Mouse (Mus musculus) embryonic facial prominence, embryonic 13.5 days (tissue): ENCODE measurements around the gene Mff. TPM values are rescaled to one million over a fixed set of nuclear protein-coding genes. Genes with fewer than 3 reads are reported as not detected.

Source experiments
- ATAC-seq: fragments of 200-750 bp; cut with Nextera tagmentation; 2 replicates; pipeline ENCODE4 v1.8.0; 2017; ENCODE audit warnings: low read depth; ENCODE audit not compliant: insufficient number of reproducible peaks, insufficient read depth, low FRiP score, low TSS enrichment
- H3K27ac ChIP-seq: fragments of 300-500 bp; sonication (generic); 2 replicates; pipeline ENCODE4 v1.5.1; 2015; ENCODE audit warnings: moderate library complexity, mild to moderate bottlenecking, inconsistent platforms
- H3K27me3 ChIP-seq: fragments of 300-500 bp; sonication (generic); 2 replicates; pipeline ENCODE4 v1.6.1; 2015; ENCODE audit warnings: mild to moderate bottlenecking, inconsistent platforms
- H3K36me3 ChIP-seq: fragments of 300-500 bp; sonication (generic); 2 replicates; pipeline ENCODE4 v1.6.1; 2015; ENCODE audit warnings: mild to moderate bottlenecking, inconsistent platforms
- H3K4me1 ChIP-seq: fragments of 300-500 bp; sonication (generic); 2 replicates; pipeline ENCODE4 v1.6.1; 2015; ENCODE audit warnings: inconsistent platforms
- H3K4me2 ChIP-seq: fragments of 300-500 bp; sonication (generic); 2 replicates; pipeline ENCODE4 v1.6.1; 2015; ENCODE audit warnings: moderate library complexity, mild to moderate bottlenecking, inconsistent platforms
- H3K4me3 ChIP-seq: fragments of 300-500 bp; sonication (generic); 2 replicates; pipeline ENCODE4 v1.5.1; 2015; ENCODE audit warnings: mild to moderate bottlenecking, inconsistent platforms
- H3K9ac ChIP-seq: fragments of 300-500 bp; sonication (generic); 2 replicates; pipeline ENCODE4 v1.6.1; 2015; ENCODE audit warnings: mild to moderate bottlenecking, inconsistent platforms
- H3K9me3 ChIP-seq: fragments of 300-500 bp; sonication (generic); 2 replicates; pipeline ENCODE4 v1.6.1; 2016; ENCODE audit warnings: inconsistent platforms
- WGBS: fragments of 180-500 bp; shearing (Covaris S2); methylation state at CpG from one replicate; pipeline ENCODE4 v1.1.7; 2015; ENCODE audit warnings: mixed read lengths; 5-methylcytosine and 5-hydroxymethylcytosine counted together
- polyA plus RNA-seq: library from polyadenylated mRNA; unstranded; fragments of >200 nt; fragmentation: Nextera tagmentation; extraction: Ambion mirVana; gene quantifications from 2 replicates; pipeline ENCODE4 v1.2.1, GENCODE M21; 2015

Gene Mff
- 219 and 227 TPM in 2 replicates for polyA plus RNA-seq

GRCm38 (mm10) chr1:82724339-82725025 lies at the start of gene Mff:
Gene Mff, plus strand, starts transcription at chr1:82724890.
- Histone ChIP-seq H3K9me3 (no peaks in the 10 kb centered on the region), H3K27me3 (peaks cover 21% of the 10 kb centered on the region), H3K4me3 (peak within 1 kb of the TSS; percentile 92), H3K9ac (peak within 1 kb of the TSS; percentile 98), H3K4me2 (peak within 1 kb of the TSS; percentile 90), H3K4me1 (peaks cover 9% of the 10 kb centered on the region), H3K36me3 (peaks cover 20% of the 10 kb centered on the region), H3K27ac (peak within 1 kb of the TSS; percentile 77)
- WGBS = 10% methylated on average over 38 of the region's 38 CpGs
- ATAC-seq = peak; percentile 98

GRCm38 (mm10) chr1:82686328-82686727 lies 38.4 kb upstream of the Mff start:
- ATAC-seq = no peak
- no peak overlapping the region for H3K27ac ChIP-seq
- H3K9ac ChIP-seq = no peak overlapping the region
- no peaks in the 10 kb centered on the region for H3K9me3 ChIP-seq
- H3K4me3 ChIP-seq = no peak overlapping the region
- no peak overlapping the region for H3K4me2 ChIP-seq
- H3K27me3 ChIP-seq = no peaks in the 10 kb centered on the region
- no peaks in the 10 kb centered on the region for H3K36me3 ChIP-seq
- H3K4me1 ChIP-seq = no peaks in the 10 kb centered on the region
- 79% methylated on average over 5 of the region's 5 CpGs for WGBS

DNA sequence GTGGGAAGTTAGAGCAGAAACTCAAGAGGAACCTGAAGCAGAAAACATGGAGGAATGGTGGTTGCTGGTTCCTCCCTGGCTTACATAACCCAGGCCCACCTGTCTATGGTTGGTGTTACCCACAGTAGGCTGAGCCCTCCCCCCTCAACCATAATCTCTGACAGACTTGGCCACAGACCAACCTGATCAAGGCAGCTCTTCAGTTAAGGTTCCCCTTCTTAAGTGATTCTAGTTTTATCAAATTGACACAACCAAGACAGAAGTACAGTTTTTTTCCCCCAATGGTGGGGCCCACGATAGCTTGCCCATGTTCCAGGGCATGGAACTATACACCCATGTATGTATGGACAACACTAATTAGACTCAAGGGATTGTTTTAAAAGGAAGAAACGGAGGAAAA lies 37.8 kb upstream of the Mff start:
- Histone ChIP-seq H3K36me3 (no peaks in the 10 kb centered on the region), H3K4me2 (no peak overlapping the region), H3K4me3 (no peak overlapping the region), H3K9ac (no peak overlapping the region), H3K4me1 (no peaks in the 10 kb centered on the region), H3K9me3 (no peaks in the 10 kb centered on the region), H3K27me3 (no peaks in the 10 kb centered on the region), H3K27ac (no peak overlapping the region)
- 84% methylated on average over 2 of the region's 2 CpGs for WGBS
- no peak for ATAC-seq

DNA sequence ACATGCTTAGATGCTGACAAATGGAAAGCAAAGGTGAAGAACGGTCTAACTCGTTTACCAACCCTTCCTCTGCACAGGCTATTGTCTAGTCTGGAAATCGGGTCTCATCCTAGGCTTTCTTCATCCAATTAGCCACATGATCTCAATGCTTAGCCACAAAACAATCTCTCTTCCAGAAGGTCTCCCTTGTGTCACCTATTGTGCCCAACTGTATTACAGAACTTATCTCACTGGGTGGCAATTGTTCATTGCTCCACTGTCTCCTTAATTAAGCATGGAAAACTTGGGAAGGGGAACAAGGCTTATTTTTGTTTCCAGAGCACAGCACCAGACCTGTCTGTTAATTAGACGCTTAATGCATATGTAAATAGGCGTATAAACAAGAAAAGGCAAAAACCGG lies 36.8 kb upstream of the Mff start:
- Histone ChIP-seq H3K36me3 (no peaks in the 10 kb centered on the region), H3K4me3 (no peak overlapping the region), H3K27me3 (no peaks in the 10 kb centered on the region), H3K9me3 (no peaks in the 10 kb centered on the region), H3K9ac (no peak overlapping the region), H3K4me2 (no peak overlapping the region), H3K4me1 (no peaks in the 10 kb centered on the region), H3K27ac (no peak overlapping the region)
- 77% methylated on average over 6 of the region's 6 CpGs for WGBS
- no peak for ATAC-seq

GRCm38 (mm10) chr1:82695915-82696314 lies 28.8 kb upstream of the Mff start:
- ATAC-seq = no peak
- 35% methylated on average over 3 of the region's 3 CpGs for WGBS
- H3K27me3 ChIP-seq = no peaks in the 10 kb centered on the region
- no peaks in the 10 kb centered on the region for H3K4me1 ChIP-seq
- H3K9me3 ChIP-seq = no peaks in the 10 kb centered on the region
- no peak overlapping the region for H3K4me3 ChIP-seq
- no peak overlapping the region for H3K27ac ChIP-seq
- no peaks in the 10 kb centered on the region for H3K36me3 ChIP-seq
- H3K9ac ChIP-seq = no peak overlapping the region
- H3K4me2 ChIP-seq = no peak overlapping the region

DNA sequence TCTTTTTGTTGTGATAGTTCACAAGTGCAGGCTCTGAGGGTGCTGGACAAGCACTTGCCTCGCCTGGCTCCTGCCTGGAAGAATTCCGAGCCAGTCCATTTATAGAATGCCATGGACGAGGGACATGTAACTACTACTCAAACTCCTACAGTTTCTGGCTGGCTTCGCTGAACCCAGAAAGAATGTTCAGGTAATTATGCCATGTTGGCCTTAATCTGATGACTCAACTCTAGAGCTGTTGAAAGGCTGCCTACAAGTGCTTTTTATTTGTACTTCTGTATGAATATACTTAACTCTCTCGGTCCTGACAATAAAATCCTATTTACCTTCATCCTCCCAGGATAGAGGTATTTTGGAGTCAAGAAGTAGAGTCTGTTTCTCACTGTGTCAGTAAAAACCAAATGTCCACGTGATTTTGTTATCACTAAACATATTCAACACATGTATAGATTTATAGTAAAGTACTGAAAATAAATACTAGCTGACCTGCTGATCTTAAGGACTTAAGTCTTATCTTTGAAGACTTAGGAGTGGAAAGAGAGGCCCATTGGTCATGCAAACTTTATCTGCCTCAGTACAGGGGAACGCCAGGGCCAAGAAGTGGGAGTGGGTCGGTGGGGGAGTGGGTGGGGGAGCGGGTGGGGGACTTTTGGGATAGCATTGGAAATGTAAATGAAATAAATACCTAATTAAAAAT lies 6.7 kb upstream of the Mff start:
- whole genome bisulfite sequencing = 75% methylated on average over 9 of the region's 9 CpGs
- no peaks in the 10 kb centered on the region for H3K4me1 ChIP-seq
- no peaks in the 10 kb centered on the region for H3K36me3 ChIP-seq

GRCm38 (mm10) chr1:82725026-82725874 lies 560 bp downstream of the Mff start:
- Histone ChIP-seq H3K9me3 (no peaks in the 10 kb centered on the region), H3K27ac (peak overlapping the region; percentile 77), H3K4me3 (peak overlapping the region; percentile 92), H3K4me1 (peaks cover 9% of the 10 kb centered on the region), H3K27me3 (peaks cover 21% of the 10 kb centered on the region), H3K9ac (peak overlapping the region; percentile 98), H3K36me3 (peaks cover 27% of the 10 kb centered on the region), H3K4me2 (peak overlapping the region; percentile 90)
- WGBS = 1% methylated on average over 37 of the region's 37 CpGs
- ATAC-seq = peak; percentile 94

More for the DNA sequence above, 6.7 kb upstream of the Mff start:
- H3K9ac ChIP-seq = no peak overlapping the region
- H3K27me3 ChIP-seq = peaks cover 25% of the 10 kb centered on the region
- no peaks in the 10 kb centered on the region for H3K9me3 ChIP-seq
- ATAC-seq = no peak
- no peak overlapping the region for H3K4me3 ChIP-seq
- H3K4me2 ChIP-seq = no peak overlapping the region
- H3K27ac ChIP-seq = no peak overlapping the region

DNA sequence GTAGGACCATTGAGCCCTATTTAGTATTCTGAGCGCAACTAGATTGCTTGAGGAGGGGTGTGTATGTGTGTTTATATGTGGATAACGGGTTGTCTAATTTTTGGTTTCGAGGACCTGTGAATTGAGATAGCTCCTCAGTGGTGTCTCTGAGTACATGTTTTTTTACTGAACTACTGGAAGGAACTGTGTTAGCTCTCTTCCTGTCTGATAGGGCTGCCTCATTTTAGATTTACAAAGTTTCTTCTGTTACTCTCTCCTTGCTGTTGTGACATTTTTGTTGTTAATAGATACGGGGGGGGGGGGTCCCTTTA lies 1.1 kb downstream of the Mff start:
- WGBS = 47% methylated on average over 4 of the region's 4 CpGs
- H3K27me3 ChIP-seq = peaks cover 16% of the 10 kb centered on the region
- H3K36me3 ChIP-seq = peaks cover 33% of the 10 kb centered on the region
- peak overlapping the region; percentile 92 for H3K4me3 ChIP-seq
- peak overlapping the region; percentile 98 for H3K9ac ChIP-seq
- ATAC-seq = no peak
- H3K9me3 ChIP-seq = no peaks in the 10 kb centered on the region
- H3K4me1 ChIP-seq = peaks cover 9% of the 10 kb centered on the region
- peak overlapping the region; percentile 90 for H3K4me2 ChIP-seq
- no peak overlapping the region for H3K27ac ChIP-seq

GRCm38 (mm10) chr1:82726482-82726881 lies 1.8 kb downstream of the Mff start:
- no peak overlapping the region; the same call in 1 of the 2 replicates for H3K4me2 ChIP-seq
- H3K9me3 ChIP-seq = no peaks in the 10 kb centered on the region
- 93% methylated on average over 5 of the region's 5 CpGs for WGBS
- H3K27ac ChIP-seq = no peak overlapping the region
- no peak overlapping the region for H3K9ac ChIP-seq
- peaks cover 40% of the 10 kb centered on the region for H3K36me3 ChIP-seq
- H3K27me3 ChIP-seq = peaks cover 10% of the 10 kb centered on the region
- peaks cover 9% of the 10 kb centered on the region for H3K4me1 ChIP-seq
- no peak for ATAC-seq
- H3K4me3 ChIP-seq = no peak overlapping the region

GRCm38 (mm10) chr1:82733357-82733756 lies 8.7 kb downstream of the Mff start:
- peaks cover 85% of the 10 kb centered on the region for H3K36me3 ChIP-seq
- H3K4me2 ChIP-seq = no peak overlapping the region
- WGBS = 98% methylated on average over 1 of the region's 1 CpGs
- H3K27ac ChIP-seq = no peak overlapping the region
- no peak overlapping the region for H3K9ac ChIP-seq
- no peaks in the 10 kb centered on the region for H3K4me1 ChIP-seq
- ATAC-seq = no peak
- H3K9me3 ChIP-seq = no peaks in the 10 kb centered on the region
- H3K27me3 ChIP-seq = no peaks in the 10 kb centered on the region
- H3K4me3 ChIP-seq = no peak overlapping the region

DNA sequence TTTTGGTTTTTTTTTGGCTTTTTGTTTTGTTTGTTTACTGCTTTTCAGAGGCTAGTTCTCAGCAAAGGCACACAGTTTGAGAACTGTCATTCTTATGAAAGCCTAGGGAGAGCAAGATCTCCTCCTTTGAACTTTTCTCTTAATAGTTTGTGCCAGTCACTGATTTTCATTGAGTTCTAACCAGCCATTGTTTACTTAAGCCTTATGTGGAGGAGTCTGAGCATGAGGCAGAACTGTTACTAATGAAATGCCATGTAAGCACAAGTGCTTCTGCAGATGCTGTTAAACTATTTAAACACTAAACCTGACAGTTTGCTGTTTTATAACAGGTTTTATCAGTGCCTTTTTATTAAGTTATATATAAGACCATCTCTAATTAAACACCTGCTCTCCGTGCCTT lies 13.4 kb downstream of the Mff start:
- Histone ChIP-seq H3K27me3 (no peaks in the 10 kb centered on the region), H3K4me2 (no peak overlapping the region), H3K4me1 (no peaks in the 10 kb centered on the region), H3K4me3 (no peak overlapping the region), H3K9me3 (no peaks in the 10 kb centered on the region), H3K9ac (no peak overlapping the region), H3K36me3 (peaks cover 66% of the 10 kb centered on the region), H3K27ac (no peak overlapping the region)
- 97% methylated on average over 1 of the region's 1 CpGs for WGBS
- ATAC-seq = no peak
